In genomic region chr14:54866936-54867335, GRCm38 (mm10) we compare ENCODE assay signal across 12 mouse cellular contexts. TPM values are rescaled to one million over a fixed set of nuclear protein-coding genes. Genes with fewer than 3 reads are reported as not detected.
A peak's percentile ranks its signal among the peaks of the same experiment; 100 is the strongest.
DNase-seq lines count a peak whose midpoint lies in the region; ATAC-seq lines count a peak whose summit lies in the region.
"Had no signal": no experiment of that assay in that cellular context is flagged by ENCODE, and none has a peak within 500 bp of the region (broad histone marks: within the 10 kb centered on the region; RNA-seq: fewer than 3 reads in every experiment).

No protein-coding gene starts in this region.

- H3K9me3 ChIP-seq in midbrain, embryonic 10.5 days (replicated peaks) = no peaks in the 10 kb centered on the region
- H3K9me3 ChIP-seq in midbrain, embryonic 15.5 days = no peaks in the 10 kb centered on the region
- H3K9me3 ChIP-seq: embryonic facial prominence, embryonic 13.5 days; limb, embryonic 12.5 days; neural tube, embryonic 12.5 days had no signal

- H3K27me3 ChIP-seq in midbrain, embryonic 10.5 days (ENCODE audit: low read depth, poor library complexity, severe bottlenecking) = no peaks in the 10 kb centered on the region
- H3K27me3 ChIP-seq in midbrain, embryonic 15.5 days (replicated peaks) = no peaks in the 10 kb centered on the region
- H3K27me3 ChIP-seq: embryonic facial prominence, embryonic 13.5 days; limb, embryonic 12.5 days; neural tube, embryonic 12.5 days had no signal

- no peak for ATAC-seq in cerebellum, adult (ENCODE audit: insufficient number of reproducible peaks, low FRiP score, low TSS enrichment)
- no peak for ATAC-seq in midbrain, embryonic 15.5 days (replicated peaks)

- H3K9ac ChIP-seq in midbrain, embryonic 15.5 days = no peak overlapping the region
- H3K9ac ChIP-seq: embryonic facial prominence, embryonic 13.5 days; limb, embryonic 12.5 days; neural tube, embryonic 12.5 days had no signal

- H3K4me1 ChIP-seq in midbrain, embryonic 10.5 days = peaks cover 21% of the 10 kb centered on the region
- H3K4me1 ChIP-seq in midbrain, embryonic 15.5 days = peaks cover 9% of the 10 kb centered on the region

- no peak overlapping the region for H3K4me3 ChIP-seq in midbrain, embryonic 10.5 days
- no peak overlapping the region for H3K4me3 ChIP-seq in midbrain, embryonic 15.5 days
- H3K4me3 ChIP-seq: embryonic facial prominence, embryonic 13.5 days; limb, embryonic 12.5 days; neural tube, embryonic 12.5 days had no signal

- 55% methylated on average over 5 of the region's 5 CpGs for WGBS in midbrain, embryonic 10.5 days
- 58% methylated on average over 5 of the region's 5 CpGs for WGBS in midbrain, embryonic 15.5 days

- peak; percentile 49 to 58 for DNase-seq in cerebellum, postnatal 10 days
- DNase-seq in midbrain, embryonic 10.5 days (ENCODE audit: low spot score) = peak; percentile 26
- DNase-seq in embryo, embryonic 9.5 days (ENCODE audit: extremely low spot score) = peak; percentile 14
- peak; percentile 50 for DNase-seq in thymus, postnatal 0 days (ENCODE audit: low spot score)
- no peak for DNase-seq in heart, adult 9 months (ENCODE audit: low spot score in 2 of 2)
- no peak for DNase-seq in yolk sac, embryonic 10.5 days (ENCODE audit: low spot score)

- H3K27ac ChIP-seq in midbrain, embryonic 10.5 days (replicated peaks) = no peak overlapping the region
- H3K27ac ChIP-seq in midbrain, embryonic 15.5 days = no peak overlapping the region
- H3K27ac ChIP-seq: embryonic facial prominence, embryonic 13.5 days; limb, embryonic 12.5 days; neural tube, embryonic 12.5 days had no signal

- H3K4me2 ChIP-seq in midbrain, embryonic 15.5 days = no peak overlapping the region
- H3K4me2 ChIP-seq: embryonic facial prominence, embryonic 13.5 days; limb, embryonic 12.5 days; neural tube, embryonic 12.5 days had no signal

- H3K36me3 ChIP-seq in midbrain, embryonic 10.5 days = no peaks in the 10 kb centered on the region
- H3K36me3 ChIP-seq in midbrain, embryonic 15.5 days (replicated peaks) = no peaks in the 10 kb centered on the region
- H3K36me3 ChIP-seq: embryonic facial prominence, embryonic 13.5 days; limb, embryonic 12.5 days; neural tube, embryonic 12.5 days had no signal

RNA-seq across cellular contexts. Expression of gene Homez, which starts 3.8 kb away (rescaled TPM):
- polyA plus RNA-seq in midbrain, embryonic 10.5 days (2016; fragmentation: Nextera tagmentation; extraction: Ambion mirVana) = 25.7 and 26.8 TPM in 2 replicates
- 13.6 and 14.5 TPM in 2 replicates for polyA plus RNA-seq in midbrain, embryonic 15.5 days (2015; fragmentation: Nextera tagmentation; extraction: Ambion mirVana)
- polyA plus RNA-seq in thymus, postnatal 0 days (2015; fragmentation: Nextera tagmentation; extraction: Ambion mirVana) = 7.2 and 8.8 TPM in 2 replicates

RNA-seq across cellular contexts. Expression of gene Ppp1r3e, which starts 10.4 kb away (rescaled TPM):
- 0.31 and 0.81 TPM in 2 replicates for polyA plus RNA-seq in midbrain, embryonic 10.5 days (2016; fragmentation: Nextera tagmentation; extraction: Ambion mirVana)
- 3.3 and 3.4 TPM in 2 replicates for polyA plus RNA-seq in midbrain, embryonic 15.5 days (2015; fragmentation: Nextera tagmentation; extraction: Ambion mirVana)
- 1.8 and 2.2 TPM in 2 replicates for polyA plus RNA-seq in thymus, postnatal 0 days (2015; fragmentation: Nextera tagmentation; extraction: Ambion mirVana)
- polyA plus RNA-seq: limb, embryonic 12.5 days had no signal

RNA-seq across cellular contexts. Expression of gene Bcl2l2, which starts 16.2 kb away (rescaled TPM):
- 2.7 and 3.4 TPM in 2 replicates for polyA plus RNA-seq in midbrain, embryonic 10.5 days (2016; fragmentation: Nextera tagmentation; extraction: Ambion mirVana)
- 4.1 and 4.8 TPM in 2 replicates for polyA plus RNA-seq in midbrain, embryonic 15.5 days (2015; fragmentation: Nextera tagmentation; extraction: Ambion mirVana)
- 1.5 and 1.7 TPM in 2 replicates for polyA plus RNA-seq in thymus, postnatal 0 days (2015; fragmentation: Nextera tagmentation; extraction: Ambion mirVana)

RNA-seq across cellular contexts. Expression of gene Gm20521, which starts 16.3 kb away (rescaled TPM):
- not detected in 2 replicates for polyA plus RNA-seq in midbrain, embryonic 10.5 days (2016; fragmentation: Nextera tagmentation; extraction: Ambion mirVana)
- not detected in 2 replicates for polyA plus RNA-seq in midbrain, embryonic 15.5 days (2015; fragmentation: Nextera tagmentation; extraction: Ambion mirVana)
- polyA plus RNA-seq in thymus, postnatal 0 days (2015; fragmentation: Nextera tagmentation; extraction: Ambion mirVana) = 1.2 TPM in 1 of 2 replicates, not detected in the other
- polyA plus RNA-seq: heart, embryonic 16.5 days; limb, embryonic 12.5 days; neural tube, embryonic 12.5 days had no signal

RNA-seq across cellular contexts. Expression of gene Pabpn1, which starts 25.4 kb away (rescaled TPM):
- polyA plus RNA-seq in midbrain, embryonic 10.5 days (2016; fragmentation: Nextera tagmentation; extraction: Ambion mirVana) = 165 and 175 TPM in 2 replicates
- polyA plus RNA-seq in midbrain, embryonic 15.5 days (2015; fragmentation: Nextera tagmentation; extraction: Ambion mirVana) = 183 and 192 TPM in 2 replicates
- 91.7 and 109 TPM in 2 replicates for polyA plus RNA-seq in thymus, postnatal 0 days (2015; fragmentation: Nextera tagmentation; extraction: Ambion mirVana)

Comparison
In these comparisons a context has a peak if more than half of its experiments do, and no peak if none do; other contexts are left out.
1. DNase-seq: peak in cerebellum, postnatal 10 days (2 of 2), midbrain, embryonic 10.5 days (single experiment), embryo, embryonic 9.5 days (single experiment) and thymus, postnatal 0 days (single experiment); none in heart, adult 9 months (0 of 2) and yolk sac, embryonic 10.5 days (single experiment).